Mouse (Mus musculus) ES-Bruce4 (cell line): ENCODE measurements around the gene Prrt3.

Experiments
- CTCF ChIP-seq: IDR thresholded peaks from one replicate; pipeline ENCODE4 v1.8.1; 2011; ENCODE audit warnings: low read depth, low read length
- EP300 ChIP-seq: IDR thresholded peaks from 2 replicates; pipeline ENCODE4 v1.6.1; 2011; ENCODE audit warnings: low read depth, low read length; ENCODE audit not compliant: insufficient read depth
- POLR2A ChIP-seq: IDR thresholded peaks from one replicate; pipeline ENCODE4 v1.8.1; 2011; ENCODE audit warnings: low read length; ENCODE audit not compliant: insufficient read depth

GRCm38 (mm10) chr6:113517434-113518080 lies 15.8 kb upstream of the Prrt3 start:
- TF ChIP-seq CTCF (no peak), POLR2A (no peak), EP300 (no peak)
